Mouse (Mus musculus): ENCODE measurements at regions not wholly inside any gene's neighbourhood (a gene's known extent, or its start where the extent isn't known, plus 50 kb on each side); places are given as distances from the start of the nearest gene placed in this dataset.

- TF ChIP-seq GATA1 (IDR thresholded peaks at IDR 0.05; ENCODE audit: borderline replicate concordance, low read length) = no peak
- TF ChIP-seq FLI1 (IDR thresholded peaks at IDR 0.05; ENCODE audit: low read length) = no peak
Observed at GRCm38 (mm10) chr4:56008287-56008686, 476.0 kb upstream of the Klf4 start.
